In genomic region chr11:62119871-62120270, GRCm38 (mm10) we compare ENCODE assay signal across 14 mouse cellular contexts.
DNase-seq lines count a peak whose midpoint lies in the region; ATAC-seq lines count a peak whose summit lies in the region.
"Had no signal": no experiment of that assay in that cellular context is flagged by ENCODE, and none has a peak within 500 bp of the region (broad histone marks: within the 10 kb centered on the region; RNA-seq: fewer than 3 reads in every experiment).

No protein-coding gene starts in this region.

- H3K4me3 ChIP-seq in limb, embryonic 12.5 days (replicated peaks): no peak overlapping the region
- H3K4me3 ChIP-seq in limb, embryonic 10.5 days: no peak overlapping the region
- H3K4me3 ChIP-seq in hindbrain, embryonic 10.5 days: no peak overlapping the region
- H3K4me3 ChIP-seq: forebrain, embryonic 10.5 days; neural tube, embryonic 12.5 days had no signal

- H3K27ac ChIP-seq in limb, embryonic 12.5 days: 0 out of 2 replicates have a peak overlapping the region, but pooled peaks have one; percentile 12
- H3K27ac ChIP-seq in limb, embryonic 10.5 days: no peak overlapping the region
- no peak overlapping the region for H3K27ac ChIP-seq in hindbrain, embryonic 10.5 days
- H3K27ac ChIP-seq: forebrain, embryonic 10.5 days; neural tube, embryonic 12.5 days had no signal

- ATAC-seq in limb, embryonic 12.5 days (ENCODE audit: insufficient number of reproducible peaks, insufficient read depth, low FRiP score, low TSS enrichment, low read depth): no peak

- WGBS in limb, embryonic 12.5 days: 60% methylated on average over 3 of the region's 3 CpGs
- WGBS in limb, embryonic 10.5 days: 83% methylated on average over 3 of the region's 3 CpGs
- WGBS in hindbrain, embryonic 10.5 days: 78% methylated on average over 3 of the region's 3 CpGs

- no peak overlapping the region for H3K4me2 ChIP-seq in limb, embryonic 12.5 days
- H3K4me2 ChIP-seq: neural tube, embryonic 12.5 days had no signal

- no peak overlapping the region for H3K9ac ChIP-seq in limb, embryonic 12.5 days (replicated peaks)
- H3K9ac ChIP-seq: neural tube, embryonic 12.5 days had no signal

- H3K4me1 ChIP-seq in limb, embryonic 12.5 days (replicated peaks): no peaks in the 10 kb centered on the region
- no peaks in the 10 kb centered on the region for H3K4me1 ChIP-seq in limb, embryonic 10.5 days
- no peaks in the 10 kb centered on the region for H3K4me1 ChIP-seq in hindbrain, embryonic 10.5 days (replicated peaks)
- H3K4me1 ChIP-seq: forebrain, embryonic 10.5 days; neural tube, embryonic 12.5 days had no signal

- H3K27me3 ChIP-seq in limb, embryonic 12.5 days: no peaks in the 10 kb centered on the region
- no peaks in the 10 kb centered on the region for H3K27me3 ChIP-seq in limb, embryonic 10.5 days (ENCODE audit: low read depth, poor library complexity, severe bottlenecking)
- H3K27me3 ChIP-seq in hindbrain, embryonic 10.5 days (ENCODE audit: insufficient read depth, poor library complexity, severe bottlenecking): no peaks in the 10 kb centered on the region
- H3K27me3 ChIP-seq: neural tube, embryonic 12.5 days had no signal

- no peaks in the 10 kb centered on the region for H3K9me3 ChIP-seq in limb, embryonic 12.5 days
- no peaks in the 10 kb centered on the region for H3K9me3 ChIP-seq in limb, embryonic 10.5 days (replicated peaks)
- H3K9me3 ChIP-seq in hindbrain, embryonic 10.5 days: no peaks in the 10 kb centered on the region
- H3K9me3 ChIP-seq: forebrain, embryonic 10.5 days; neural tube, embryonic 12.5 days had no signal

- peak; percentile 22 for DNase-seq in heart, adult 8-10 months (ENCODE audit: low spot score)
- DNase-seq in heart, postnatal 10 days: no peak
- no peak for DNase-seq in limb, embryonic 10.5 days (ENCODE audit: low spot score)
- DNase-seq in gonadal fat pad, adult 2 months (ENCODE audit: low read depth): peak; percentile 31
- DNase-seq in lung, postnatal 36 days: peak; percentile 67
- no peak for DNase-seq in thymus, postnatal 25 days
- no peak for DNase-seq in hindbrain, embryonic 10.5 days (ENCODE audit: low spot score)
- DNase-seq: adrenal gland, postnatal 25 days; embryo, embryonic 11 days; layer of hippocampus, adult 9-11 months; midbrain, embryonic 14.5 days had no signal

- H3K36me3 ChIP-seq in limb, embryonic 12.5 days: peaks cover 10% of the 10 kb centered on the region
- H3K36me3 ChIP-seq in limb, embryonic 10.5 days: peaks cover 21% of the 10 kb centered on the region
- H3K36me3 ChIP-seq in hindbrain, embryonic 10.5 days: peaks cover 21% of the 10 kb centered on the region

- intact Hi-C loops in heart, postnatal 10 days (cut with DNase I): loop anchor here (5.0 kb wide), 1 partner anchor 168 kb away; no protein-coding TSS in a partner anchor

Comparison
In these comparisons a context has a peak if more than half of its experiments do, and no peak if none do; other contexts are left out.
1. DNase-seq: peak in heart, adult 8-10 months (single experiment), gonadal fat pad, adult 2 months (single experiment) and lung, postnatal 36 days (single experiment); none in heart, postnatal 10 days (0 of 2), limb, embryonic 10.5 days (single experiment), thymus, postnatal 25 days (single experiment) and hindbrain, embryonic 10.5 days (single experiment).